Mouse (Mus musculus): ENCODE results near the gene Taok3.
A peak's percentile ranks its signal among the peaks of the same experiment; 100 is the strongest.
"Not testable (repeated sequence)": the region's sequence is repeated elsewhere in the genome, so short reads cannot be mapped to it uniquely, and the experiment has no call there.

Gene Taok3

GRCm38 (mm10) chr5:117267913-117268312 lies 148.0 kb downstream of the Taok3 start:
- DNase-seq: no peak

DNA sequence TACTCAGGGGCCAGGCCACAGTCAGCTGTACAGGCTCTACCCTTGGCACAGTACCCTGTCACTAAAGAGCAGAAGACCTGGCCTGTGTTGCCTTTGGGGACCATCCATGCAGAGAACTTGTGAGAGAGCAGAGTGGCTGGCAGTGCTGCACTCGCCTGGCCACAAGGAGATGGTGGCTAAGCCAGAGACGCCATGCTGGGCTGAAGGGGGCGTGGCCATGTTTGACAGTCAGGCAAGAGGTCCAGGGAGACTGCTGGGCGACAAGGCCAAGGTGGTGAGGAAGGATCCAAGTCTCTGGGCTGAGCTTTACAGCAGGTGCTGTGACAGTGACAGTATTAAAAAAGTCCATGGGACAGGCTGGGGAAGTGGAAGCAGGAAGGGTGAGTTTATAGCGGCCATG lies 148.8 kb downstream of the Taok3 start:
- DNase-seq: peak; percentile 55 to 74

DNA sequence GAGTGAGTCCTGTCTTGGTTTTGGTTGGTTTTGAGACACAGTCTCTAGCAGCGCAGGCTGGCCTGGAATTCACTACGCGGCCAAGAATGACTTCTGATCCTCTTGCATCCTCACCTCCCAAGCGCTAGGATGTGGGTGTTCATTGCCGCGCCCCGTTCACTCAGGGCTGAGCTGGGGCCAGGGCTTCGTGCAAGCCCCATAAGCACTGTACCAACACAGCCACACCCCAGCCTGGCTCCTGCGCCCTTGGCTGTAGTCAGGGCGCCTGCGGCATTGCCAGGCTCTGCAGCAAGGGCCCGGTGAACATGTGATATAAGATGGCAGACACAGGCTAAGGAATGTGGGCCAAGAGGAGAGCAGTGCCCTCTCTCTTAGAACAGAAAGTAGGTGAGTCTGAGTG lies 149.5 kb downstream of the Taok3 start:
- DNase-seq: no peak

GRCm38 (mm10) chr5:117271945-117272344 lies 152.0 kb downstream of the Taok3 start:
- DNase-seq: peak; percentile 46 to 48

GRCm38 (mm10) chr5:117274817-117275216 lies 154.9 kb downstream of the Taok3 start:
- peak in 1 of 2 experiments; percentile 42 for DNase-seq

- peak in 1 of 2 experiments; percentile 41 for DNase-seq
These were observed 157.9 kb downstream of the Taok3 start for GRCm38 (mm10) chr5:117277784-117278183.

DNA sequence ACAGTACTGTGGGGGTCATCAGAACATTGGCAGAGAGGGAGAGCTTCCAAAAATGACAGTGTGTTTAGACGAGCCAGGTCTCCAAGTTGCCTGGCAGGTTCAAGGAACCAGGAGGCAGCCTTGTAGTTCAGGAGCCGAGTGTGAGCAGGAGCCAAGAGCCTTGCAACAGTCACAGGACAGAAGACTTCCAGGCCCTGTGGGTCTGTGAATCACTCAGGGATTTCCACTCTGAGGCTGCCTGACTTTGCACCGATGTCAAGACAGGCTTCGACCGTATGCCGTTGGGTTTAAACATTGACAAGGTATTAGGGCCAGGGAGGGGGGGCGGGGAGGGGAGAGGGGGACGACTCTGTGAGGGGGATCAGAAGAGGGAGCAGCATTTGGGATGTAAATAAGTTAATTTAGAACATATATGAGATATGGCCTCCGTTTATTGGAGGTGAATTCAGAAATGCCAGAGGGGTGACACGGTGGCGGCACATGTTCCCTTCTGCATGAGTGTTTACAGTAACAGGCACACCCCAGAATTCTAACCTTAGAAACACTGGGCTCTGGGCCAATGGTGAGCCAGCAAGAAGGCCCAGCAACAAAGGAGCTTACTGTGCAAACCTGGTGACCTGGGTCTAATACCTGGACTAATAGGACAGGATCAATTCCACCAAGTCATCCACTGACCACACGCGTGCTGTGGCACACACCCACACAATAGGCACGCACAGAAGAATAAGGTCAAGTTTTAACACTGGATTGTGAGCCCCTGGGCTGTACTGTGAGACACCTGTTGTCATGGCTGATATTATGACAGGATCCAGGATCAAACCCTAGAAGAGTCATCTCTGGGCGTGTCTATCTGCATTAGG lies 159.1 kb downstream of the Taok3 start:
- DNase-seq: no peak

- no peak for DNase-seq
These were observed 159.7 kb downstream of the Taok3 start for GRCm38 (mm10) chr5:117279669-117280050.

- DNase-seq: no peak
These were observed 161.6 kb downstream of the Taok3 start for GRCm38 (mm10) chr5:117281536-117281935.

- DNase-seq: no peak
These were observed 162.4 kb downstream of the Taok3 start for GRCm38 (mm10) chr5:117282360-117282759.

GRCm38 (mm10) chr5:117284029-117284428 lies 164.1 kb downstream of the Taok3 start:
- DNase-seq: peak in 1 of 2 experiments; percentile 43

DNA sequence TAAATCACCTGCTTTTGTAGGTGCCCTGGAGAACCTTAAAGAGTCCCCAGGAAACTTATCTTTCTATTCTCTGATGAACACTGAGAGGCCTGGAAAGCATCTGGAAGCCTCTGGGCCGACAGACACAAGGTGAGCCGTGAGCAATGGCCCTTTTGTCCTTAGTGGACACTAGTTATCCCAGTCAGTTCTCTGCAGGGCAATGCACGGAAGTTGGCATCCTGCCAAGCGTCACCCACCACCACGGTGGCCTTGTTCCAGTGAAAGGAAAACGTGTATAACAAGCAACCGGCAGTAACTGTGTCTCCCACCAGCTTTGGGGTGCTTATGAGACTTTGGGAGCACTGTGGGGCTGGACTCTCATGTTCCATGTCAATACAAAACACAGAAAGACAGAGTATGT lies 164.8 kb downstream of the Taok3 start:
- no peak for DNase-seq

GRCm38 (mm10) chr5:117285266-117285665 lies 165.3 kb downstream of the Taok3 start:
- no peak for DNase-seq

DNA sequence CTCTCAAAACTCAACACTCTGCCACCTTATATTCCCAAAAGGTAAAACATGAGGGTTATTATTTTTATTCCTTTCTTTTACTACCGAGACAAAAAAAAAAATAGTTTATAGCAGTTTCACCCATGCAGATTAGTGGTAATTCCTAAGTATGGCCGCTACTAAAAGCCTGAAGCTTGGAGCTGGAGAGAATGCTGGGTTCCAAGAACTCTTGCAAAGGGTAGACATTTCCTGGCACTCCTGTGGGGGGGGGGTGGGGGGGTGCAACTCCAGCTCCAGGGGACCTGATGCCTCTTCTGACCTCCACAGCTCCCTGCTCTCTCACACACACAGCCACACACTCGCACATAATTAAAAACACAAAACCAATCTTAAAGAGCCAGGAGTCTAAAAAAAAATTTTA lies 166.4 kb downstream of the Taok3 start:
- no peak for DNase-seq

- peak; percentile 96 to 97 for DNase-seq
These were observed 167.2 kb downstream of the Taok3 start, which contains the start of gene Pebp1 for GRCm38 (mm10) chr5:117286831-117287822. TSS of gene Pebp1 (minus strand) at chr5:117287625.

GRCm38 (mm10) chr5:117289646-117290045 lies 169.7 kb downstream of the Taok3 start:
- no peak for DNase-seq

GRCm38 (mm10) chr5:117290081-117290480 lies 170.2 kb downstream of the Taok3 start:
- DNase-seq: peak in 1 of 2 experiments; percentile 51

- no peak for DNase-seq
These were observed 171.4 kb downstream of the Taok3 start for GRCm38 (mm10) chr5:117291312-117291711.

GRCm38 (mm10) chr5:117292547-117292946 lies 172.6 kb downstream of the Taok3 start:
- DNase-seq: no peak

DNA sequence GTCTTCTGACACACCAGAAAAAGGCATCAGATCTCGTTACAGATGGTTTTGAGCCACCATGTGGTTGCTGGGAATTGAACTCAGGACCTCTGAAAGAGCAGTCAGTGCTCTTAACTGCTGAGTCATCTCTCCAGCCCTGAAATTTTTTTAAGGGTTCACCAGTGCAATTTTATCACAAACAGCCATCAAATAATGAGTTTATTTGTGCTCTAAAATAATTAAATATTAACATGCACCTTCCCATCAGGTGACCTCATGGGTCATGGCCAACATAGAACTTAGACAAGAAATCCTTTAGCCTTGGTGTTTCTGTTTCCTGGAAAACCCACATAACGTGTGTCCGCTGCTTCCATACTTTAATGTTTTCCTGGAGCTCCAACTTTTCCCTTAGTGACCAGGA lies 173.8 kb downstream of the Taok3 start:
- DNase-seq: not testable (repeated sequence)

- no peak for DNase-seq
These were observed 175.1 kb downstream of the Taok3 start for GRCm38 (mm10) chr5:117295011-117295410.

- no peak for DNase-seq
These were observed 183.0 kb downstream of the Taok3 start for GRCm38 (mm10) chr5:117302899-117303298.

All from cerebellum, postnatal 14 days (tissue).